Comparison of ENCODE assay signal across 12 mouse cellular contexts in the genomic region with DNA sequence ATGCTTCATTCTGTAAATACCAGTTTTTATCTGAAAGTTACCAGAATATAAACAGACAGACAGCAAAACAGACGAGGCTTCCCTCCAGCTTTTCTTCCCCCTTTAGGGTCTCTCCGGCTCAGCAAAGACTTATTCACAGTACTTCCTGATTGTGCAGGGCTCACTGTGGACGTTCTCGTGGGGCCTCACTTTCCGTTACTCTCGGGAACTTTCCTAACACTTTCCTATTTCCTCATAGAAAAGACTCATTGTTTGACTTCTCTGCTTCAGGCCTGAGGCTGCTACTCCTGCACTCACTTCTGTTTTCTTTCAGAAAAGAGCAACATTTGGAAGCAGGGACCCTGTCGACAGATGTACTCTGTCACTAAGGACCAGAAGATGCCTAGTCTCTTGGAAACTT.
DNase-seq lines count a peak whose midpoint lies in the region; ATAC-seq and TF ChIP-seq lines count a peak whose summit lies in the region.
"Had no signal": no experiment of that assay in that cellular context is flagged by ENCODE, and none has a peak within 500 bp of the region (broad histone marks: within the 10 kb centered on the region; RNA-seq: fewer than 3 reads in every experiment).

No protein-coding gene starts in this region.

- no peak for TF ChIP-seq CTCF in kidney, adult 2 months (conservative IDR thresholded peaks at IDR 0.05; ENCODE audit: insufficient read depth, insufficient read length, low read depth, low read length)

- H3K9ac ChIP-seq in kidney, embryonic 16.5 days (replicated peaks; ENCODE audit: low read length): no peak overlapping the region
- H3K9ac ChIP-seq in limb, embryonic 13.5 days: no peak overlapping the region
- H3K9ac ChIP-seq in hindbrain, embryonic 13.5 days: no peak overlapping the region
- H3K9ac ChIP-seq: forebrain, postnatal 0 days; neural tube, embryonic 13.5 days had no signal

- H3K4me1 ChIP-seq in kidney, embryonic 16.5 days (ENCODE audit: insufficient read depth, low read length): 0 out of 2 replicates have a peak, but pooled peaks cover 3% of the 10 kb centered on the region
- no peaks in the 10 kb centered on the region for H3K4me1 ChIP-seq in kidney, adult 2 months (ENCODE audit: control insufficient read depth, insufficient read depth, low read length)
- H3K4me1 ChIP-seq in heart, embryonic 10.5 days: peaks cover 16% of the 10 kb centered on the region
- peaks cover 26% of the 10 kb centered on the region for H3K4me1 ChIP-seq in limb, embryonic 13.5 days
- no peaks in the 10 kb centered on the region for H3K4me1 ChIP-seq in hindbrain, embryonic 13.5 days (replicated peaks)

- H3K36me3 ChIP-seq in kidney, embryonic 16.5 days (ENCODE audit: insufficient read depth, low read length): no peaks in the 10 kb centered on the region
- no peaks in the 10 kb centered on the region for H3K36me3 ChIP-seq in kidney, adult 2 months (ENCODE audit: control insufficient read depth, insufficient read depth, low read length)
- no peaks in the 10 kb centered on the region for H3K36me3 ChIP-seq in heart, embryonic 10.5 days
- no peaks in the 10 kb centered on the region for H3K36me3 ChIP-seq in limb, embryonic 13.5 days
- no peaks in the 10 kb centered on the region for H3K36me3 ChIP-seq in hindbrain, embryonic 13.5 days
- H3K36me3 ChIP-seq: neural tube, embryonic 13.5 days had no signal

- no peak overlapping the region for H3K4me3 ChIP-seq in kidney, embryonic 16.5 days (ENCODE audit: low read length)
- no peak overlapping the region for H3K4me3 ChIP-seq in kidney, adult 2 months (ENCODE audit: insufficient read depth, low read depth, low read length)
- H3K4me3 ChIP-seq in heart, embryonic 10.5 days: no peak overlapping the region
- H3K4me3 ChIP-seq in limb, embryonic 13.5 days: no peak overlapping the region
- H3K4me3 ChIP-seq in hindbrain, embryonic 13.5 days: no peak overlapping the region
- H3K4me3 ChIP-seq: neural tube, embryonic 13.5 days had no signal

- H3K4me2 ChIP-seq in kidney, embryonic 16.5 days (replicated peaks; ENCODE audit: low read depth, low read length): no peak overlapping the region
- H3K4me2 ChIP-seq in limb, embryonic 13.5 days (replicated peaks): no peak overlapping the region
- H3K4me2 ChIP-seq in hindbrain, embryonic 13.5 days: no peak overlapping the region
- H3K4me2 ChIP-seq: neural tube, embryonic 13.5 days had no signal

- 0 out of 2 replicates have a peak overlapping the region, but pooled peaks have one; percentile 19 for H3K27ac ChIP-seq in kidney, embryonic 16.5 days (ENCODE audit: low read length)
- H3K27ac ChIP-seq in kidney, adult 2 months (ENCODE audit: insufficient read depth, low read depth, low read length): no peak overlapping the region
- peak overlapping the region; percentile 37 for H3K27ac ChIP-seq in heart, embryonic 10.5 days
- peak overlapping the region; percentile 72 for H3K27ac ChIP-seq in limb, embryonic 13.5 days
- H3K27ac ChIP-seq in hindbrain, embryonic 13.5 days: no peak overlapping the region
- H3K27ac ChIP-seq: neural tube, embryonic 13.5 days had no signal

- TF ChIP-seq POLR2A in kidney, adult 2 months (IDR thresholded peaks at IDR 0.05; ENCODE audit: low read depth, low read length): no peak

- no peaks in the 10 kb centered on the region for H3K27me3 ChIP-seq in kidney, embryonic 16.5 days (ENCODE audit: insufficient read depth, low read length)
- no peaks in the 10 kb centered on the region for H3K27me3 ChIP-seq in kidney, adult 2 months (replicated peaks; ENCODE audit: control insufficient read depth, insufficient read depth, low read length)
- no peaks in the 10 kb centered on the region for H3K27me3 ChIP-seq in heart, embryonic 10.5 days (ENCODE audit: insufficient read depth, poor library complexity, severe bottlenecking)
- H3K27me3 ChIP-seq in limb, embryonic 13.5 days: no peaks in the 10 kb centered on the region
- H3K27me3 ChIP-seq in hindbrain, embryonic 13.5 days: no peaks in the 10 kb centered on the region
- H3K27me3 ChIP-seq: neural tube, embryonic 13.5 days had no signal

- ATAC-seq in kidney, embryonic 16.5 days (ENCODE audit: low FRiP score, low TSS enrichment): no peak
- peak; percentile 60; the same call in 1 of the 2 replicates for ATAC-seq in common myeloid progenitor, adult 5-6 weeks (replicated peaks; ENCODE audit: low read depth, poor library complexity, severe bottlenecking)
- ATAC-seq in limb, embryonic 13.5 days (ENCODE audit: low FRiP score, low read depth): no peak
- no peak for ATAC-seq in hindbrain, embryonic 13.5 days (ENCODE audit: low FRiP score)
- ATAC-seq: forebrain, postnatal 0 days; hindbrain, embryonic 16.5 days had no signal

- H3K9me3 ChIP-seq in kidney, embryonic 16.5 days (ENCODE audit: low read length): no peaks in the 10 kb centered on the region
- no peaks in the 10 kb centered on the region for H3K9me3 ChIP-seq in heart, embryonic 10.5 days
- H3K9me3 ChIP-seq in limb, embryonic 13.5 days: no peaks in the 10 kb centered on the region
- no peaks in the 10 kb centered on the region for H3K9me3 ChIP-seq in hindbrain, embryonic 13.5 days
- H3K9me3 ChIP-seq: neural tube, embryonic 13.5 days had no signal

- no peak for DNase-seq in kidney, adult 2 months
- DNase-seq in heart, embryonic 10.5 days (ENCODE audit: low spot score): no peak
- no peak for DNase-seq in gastrocnemius, postnatal 36 days
- DNase-seq in MN1 (ENCODE audit: low spot score): no peak
- DNase-seq: forebrain, postnatal 0 days; right cerebral cortex, postnatal 4 days had no signal

- intact Hi-C loops in gastrocnemius, postnatal 36 days (cut with DNase I): no loop called here

- 29% methylated on average over 7 of the region's 7 CpGs for WGBS in kidney, embryonic 16.5 days
- WGBS in kidney, adult 2 months: 47% methylated on average over 7 of the region's 7 CpGs
- WGBS in heart, embryonic 10.5 days: 31% methylated on average over 7 of the region's 7 CpGs
- WGBS in limb, embryonic 13.5 days: 31% methylated on average over 7 of the region's 7 CpGs
- 62% methylated on average over 7 of the region's 7 CpGs for WGBS in hindbrain, embryonic 13.5 days

Comparison
In these comparisons a context has a peak if more than half of its experiments do, and no peak if none do; other contexts are left out.
1. H3K27ac ChIP-seq: peak in kidney, embryonic 16.5 days (single experiment), heart, embryonic 10.5 days (single experiment) and limb, embryonic 13.5 days (single experiment); none in kidney, adult 2 months (single experiment) and hindbrain, embryonic 13.5 days (single experiment).